Mouse (Mus musculus): ENCODE results near the gene Slc39a11. TPM values are rescaled to one million over a fixed set of nuclear protein-coding genes. Genes with fewer than 3 reads are reported as not detected.

The Slc39a11 gene
- polyA plus RNA-seq, 1 experiment from 2014 or later, result 15.1 TPM

GRCm38 (mm10) chr11:113201470-113201997 lies 448.3 kb downstream of the Slc39a11 start:
- peak overlapping the region; percentile 27; the same call in 1 of the 2 replicates for H3K9ac ChIP-seq (replicated peaks; ENCODE audit: low read depth)
- H3K9me3 ChIP-seq (ENCODE audit: low read length), result no peaks in the 10 kb centered on the region
- peak; percentile 91 for ATAC-seq
- peak; percentile 88 for DNase-seq (ENCODE audit: low spot score)
- 0 out of 2 replicates have a peak, but pooled peaks cover 3% of the 10 kb centered on the region for H3K27me3 ChIP-seq (replicated peaks; ENCODE audit: insufficient read depth, low read length)
- 0 out of 2 replicates have a peak overlapping the region, but pooled peaks have one; percentile 7 for H3K27ac ChIP-seq (ENCODE audit: low read length)
- TF ChIP-seq EP300 (IDR thresholded peaks at IDR 0.05) (no peak), CTCF (IDR thresholded peaks at IDR 0.05) (no peak)
- H3K4me2 ChIP-seq (replicated peaks; ENCODE audit: low read depth, low read length), result peak overlapping the region; percentile 78
- peak overlapping the region; percentile 55 for H3K4me3 ChIP-seq (ENCODE audit: low read depth, low read length)
- H3K36me3 ChIP-seq (ENCODE audit: insufficient read depth, low read length), result no peaks in the 10 kb centered on the region
- H3K4me1 ChIP-seq (ENCODE audit: insufficient read depth, low read depth, low read length), result peaks cover 8% of the 10 kb centered on the region
- under 1% methylated on average over 42 of the region's 42 CpGs for WGBS

GRCm38 (mm10) chr11:113200901-113201300 lies 449.0 kb downstream of the Slc39a11 start:
- 10% methylated on average over 15 of the region's 15 CpGs for whole genome bisulfite sequencing
- Histone ChIP-seq H3K9ac (replicated peaks; ENCODE audit: low read depth) (no peak overlapping the region), H3K27ac (ENCODE audit: low read length) (no peak overlapping the region), H3K4me2 (replicated peaks; ENCODE audit: low read depth, low read length) (peak overlapping the region; percentile 78), H3K4me1 (ENCODE audit: insufficient read depth, low read depth, low read length) (peaks cover 8% of the 10 kb centered on the region), H3K36me3 (ENCODE audit: insufficient read depth, low read length) (no peaks in the 10 kb centered on the region), H3K27me3 (replicated peaks; ENCODE audit: insufficient read depth, low read length) (0 out of 2 replicates have a peak, but pooled peaks cover 3% of the 10 kb centered on the region), H3K9me3 (ENCODE audit: low read length) (no peaks in the 10 kb centered on the region), H3K4me3 (ENCODE audit: low read depth, low read length) (peak overlapping the region; percentile 55)
- TF ChIP-seq EP300 (IDR thresholded peaks at IDR 0.05) (no peak), CTCF (IDR thresholded peaks at IDR 0.05) (no peak)
- no peak for ATAC-seq
- no peak for DNase-seq (ENCODE audit: low spot score)

GRCm38 (mm10) chr11:113198586-113198985 lies 451.3 kb downstream of the Slc39a11 start:
- Histone ChIP-seq H3K36me3 (ENCODE audit: insufficient read depth, low read length) (no peaks in the 10 kb centered on the region), H3K4me3 (ENCODE audit: low read depth, low read length) (no peak overlapping the region), H3K4me1 (ENCODE audit: insufficient read depth, low read depth, low read length) (peaks cover 8% of the 10 kb centered on the region), H3K9me3 (ENCODE audit: low read length) (no peaks in the 10 kb centered on the region), H3K4me2 (replicated peaks; ENCODE audit: low read depth, low read length) (no peak overlapping the region), H3K27me3 (replicated peaks; ENCODE audit: insufficient read depth, low read length) (0 out of 2 replicates have a peak, but pooled peaks cover 3% of the 10 kb centered on the region), H3K9ac (replicated peaks; ENCODE audit: low read depth) (no peak overlapping the region), H3K27ac (ENCODE audit: low read length) (0 out of 2 replicates have a peak overlapping the region, but pooled peaks have one; percentile 28)
- TF ChIP-seq EP300 (IDR thresholded peaks at IDR 0.05), result no peak
- no peak for TF ChIP-seq CTCF (IDR thresholded peaks at IDR 0.05)
- 60% methylated on average over 15 of the region's 15 CpGs for WGBS
- peak; percentile 74 for DNase-seq (ENCODE audit: low spot score)
- peak; percentile 78 for ATAC-seq

- 68% methylated on average over 8 of the region's 8 CpGs for WGBS
Observed at GRCm38 (mm10) chr11:113197624-113198023, 452.3 kb downstream of the Slc39a11 start.

GRCm38 (mm10) chr11:113196234-113197007 lies 453.5 kb downstream of the Slc39a11 start:
- no peaks in the 10 kb centered on the region for H3K36me3 ChIP-seq (ENCODE audit: insufficient read depth, low read length)
- H3K27me3 ChIP-seq (replicated peaks; ENCODE audit: insufficient read depth, low read length), result 0 out of 2 replicates have a peak, but pooled peaks cover 3% of the 10 kb centered on the region
- ATAC-seq, result no peak
- no peak for DNase-seq (ENCODE audit: low spot score)
- H3K4me1 ChIP-seq (ENCODE audit: insufficient read depth, low read depth, low read length), result peaks cover 8% of the 10 kb centered on the region
- TF ChIP-seq CTCF (IDR thresholded peaks at IDR 0.05), result no peak
- TF ChIP-seq EP300 (IDR thresholded peaks at IDR 0.05), result no peak
- no peak overlapping the region for H3K27ac ChIP-seq (ENCODE audit: low read length)
- no peaks in the 10 kb centered on the region for H3K9me3 ChIP-seq (ENCODE audit: low read length)
- H3K9ac ChIP-seq (replicated peaks; ENCODE audit: low read depth), result no peak overlapping the region
- no peak overlapping the region for H3K4me2 ChIP-seq (replicated peaks; ENCODE audit: low read depth, low read length)
- H3K4me3 ChIP-seq (ENCODE audit: low read depth, low read length), result no peak overlapping the region
- WGBS, result 79% methylated on average over 19 of the region's 19 CpGs

More at GRCm38 (mm10) chr11:113197624-113198023, 452.3 kb downstream of the Slc39a11 start:
- Histone ChIP-seq H3K36me3 (ENCODE audit: insufficient read depth, low read length) (no peaks in the 10 kb centered on the region), H3K4me2 (replicated peaks; ENCODE audit: low read depth, low read length) (no peak overlapping the region), H3K27ac (ENCODE audit: low read length) (no peak overlapping the region), H3K27me3 (replicated peaks; ENCODE audit: insufficient read depth, low read length) (0 out of 2 replicates have a peak, but pooled peaks cover 3% of the 10 kb centered on the region), H3K4me3 (ENCODE audit: low read depth, low read length) (no peak overlapping the region), H3K9ac (replicated peaks; ENCODE audit: low read depth) (no peak overlapping the region), H3K9me3 (ENCODE audit: low read length) (no peaks in the 10 kb centered on the region), H3K4me1 (ENCODE audit: insufficient read depth, low read depth, low read length) (peaks cover 8% of the 10 kb centered on the region)
- no peak for DNase-seq (ENCODE audit: low spot score)
- TF ChIP-seq EP300 (IDR thresholded peaks at IDR 0.05) (no peak), CTCF (IDR thresholded peaks at IDR 0.05) (no peak)
- ATAC-seq, result no peak

Other genes with a start within 250 kb of the Slc39a11 start
- 3.9 and 4.0 TPM in 2 replicates for gene Sstr2, start 30.7 kb downstream of the Slc39a11 start, polyA plus RNA-seq (2015; fragmentation: Nextera tagmentation; extraction: Ambion mirVana)
- 18.6 and 19.0 TPM in 2 replicates for gene Cog1, start 910 bp downstream of the Slc39a11 start, polyA plus RNA-seq (2015; fragmentation: Nextera tagmentation; extraction: Ambion mirVana)
- gene Fam104a, start 34.1 kb upstream of the Slc39a11 start, polyA plus RNA-seq (2015; fragmentation: Nextera tagmentation; extraction: Ambion mirVana), result 41.3 and 44.1 TPM in 2 replicates
- 10.3 and 11.9 TPM in 2 replicates for gene D11Wsu47e, start 34.3 kb upstream of the Slc39a11 start, polyA plus RNA-seq (2015; fragmentation: Nextera tagmentation; extraction: Ambion mirVana)
- 0.17 and 0.25 TPM in 2 replicates for gene Cpsf4l, start 59.9 kb upstream of the Slc39a11 start, polyA plus RNA-seq (2015; fragmentation: Nextera tagmentation; extraction: Ambion mirVana)
- 92.8 and 116 TPM in 2 replicates for gene Cdc42ep4, start 101.8 kb upstream of the Slc39a11 start, polyA plus RNA-seq (2015; fragmentation: Nextera tagmentation; extraction: Ambion mirVana)

Measured in lung, postnatal 0 days (tissue).